Mouse (Mus musculus): Measurements from ENCODE around the gene Cenpj. TPM values are rescaled to one million over a fixed set of nuclear protein-coding genes. Genes with fewer than 3 reads are reported as not detected.

Cenpj gene
- polyA plus RNA-seq, 1 experiment from 2014 or later = 3.2 TPM

DNA sequence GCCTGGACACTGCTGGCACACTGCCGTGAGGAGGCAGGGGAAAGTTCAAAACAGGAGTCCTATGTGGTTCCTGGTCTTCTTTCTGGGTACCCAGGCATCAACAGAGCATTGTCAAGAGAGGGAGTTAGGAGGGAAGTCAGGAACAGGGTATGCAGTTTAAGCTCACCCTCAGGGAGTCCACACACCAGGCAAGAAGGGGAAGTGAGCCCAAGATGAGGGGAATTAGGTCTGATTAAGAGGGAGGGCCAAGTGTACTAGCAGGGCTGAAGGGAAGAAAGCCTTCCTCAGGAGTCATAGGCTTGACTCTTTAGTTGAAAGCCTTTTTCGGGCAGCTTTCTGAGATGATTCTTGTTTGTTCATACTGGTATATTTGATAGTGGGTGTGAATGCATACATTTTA is 60.5 kb downstream of the Cenpj start:
- no peak overlapping the region for H3K4me2 ChIP-seq (replicated peaks; ENCODE audit: low read depth, low read length)
- H3K36me3 ChIP-seq (ENCODE audit: insufficient read depth, low read length) = no peaks in the 10 kb centered on the region
- DNase-seq (ENCODE audit: low spot score) (no peak), ATAC-seq (no peak)
- H3K9ac ChIP-seq (replicated peaks; ENCODE audit: low read depth) = no peak overlapping the region
- no peak overlapping the region for H3K4me3 ChIP-seq (ENCODE audit: low read depth, low read length)
- WGBS = 89% methylated on average over 2 of the region's 2 CpGs
- no peak overlapping the region for H3K27ac ChIP-seq (ENCODE audit: low read length)
- H3K27me3 ChIP-seq (replicated peaks; ENCODE audit: insufficient read depth, low read length) = no peaks in the 10 kb centered on the region
- H3K4me1 ChIP-seq (ENCODE audit: insufficient read depth, low read depth, low read length) = no peaks in the 10 kb centered on the region
- H3K9me3 ChIP-seq (ENCODE audit: low read length) = no peaks in the 10 kb centered on the region
- TF ChIP-seq EP300 (IDR thresholded peaks at IDR 0.05) = no peak
- no peak for TF ChIP-seq CTCF (IDR thresholded peaks at IDR 0.05)

- peak; percentile 54 for DNase-seq (ENCODE audit: low spot score)
- no peak for ATAC-seq
Observed at GRCm38 (mm10) chr14:56512084-56512483, 63.1 kb downstream of the Cenpj start.

DNA sequence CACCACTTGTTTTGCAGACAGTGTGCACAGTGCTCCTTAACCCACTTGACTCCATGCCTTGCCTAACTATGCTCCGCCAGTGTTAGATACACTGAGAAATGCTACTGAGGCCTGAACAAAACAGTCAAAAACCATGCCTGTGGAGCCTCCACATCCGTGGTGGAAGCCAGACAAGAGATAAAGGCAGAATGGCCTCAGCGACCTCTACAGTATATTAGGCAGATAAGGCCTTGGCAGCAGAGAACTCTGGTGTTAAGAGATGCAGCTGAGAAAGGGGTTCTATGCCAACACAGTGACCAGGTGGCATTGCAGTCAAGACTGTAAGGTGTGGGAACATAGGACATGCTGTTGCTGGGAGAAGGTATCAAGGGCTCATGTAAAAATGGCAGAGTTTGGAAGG is 68.5 kb downstream of the Cenpj start:
- Histone ChIP-seq H3K9me3 (ENCODE audit: low read length) (no peaks in the 10 kb centered on the region), H3K27ac (ENCODE audit: low read length) (no peak overlapping the region), H3K4me2 (replicated peaks; ENCODE audit: low read depth, low read length) (no peak overlapping the region), H3K36me3 (ENCODE audit: insufficient read depth, low read length) (no peaks in the 10 kb centered on the region), H3K9ac (replicated peaks; ENCODE audit: low read depth) (no peak overlapping the region), H3K27me3 (replicated peaks; ENCODE audit: insufficient read depth, low read length) (no peaks in the 10 kb centered on the region), H3K4me1 (ENCODE audit: insufficient read depth, low read depth, low read length) (no peaks in the 10 kb centered on the region), H3K4me3 (ENCODE audit: low read depth, low read length) (no peak overlapping the region)
- WGBS = 49% methylated on average over 3 of the region's 3 CpGs
- no peak for ATAC-seq
- no peak for TF ChIP-seq EP300 (IDR thresholded peaks at IDR 0.05)
- TF ChIP-seq CTCF (IDR thresholded peaks at IDR 0.05) = no peak
- DNase-seq (ENCODE audit: low spot score) = no peak

More at GRCm38 (mm10) chr14:56512084-56512483, 63.1 kb downstream of the Cenpj start:
- Histone ChIP-seq H3K4me2 (replicated peaks; ENCODE audit: low read depth, low read length) (no peak overlapping the region), H3K27me3 (replicated peaks; ENCODE audit: insufficient read depth, low read length) (no peaks in the 10 kb centered on the region), H3K4me3 (ENCODE audit: low read depth, low read length) (no peak overlapping the region), H3K9ac (replicated peaks; ENCODE audit: low read depth) (no peak overlapping the region), H3K36me3 (ENCODE audit: insufficient read depth, low read length) (no peaks in the 10 kb centered on the region), H3K4me1 (ENCODE audit: insufficient read depth, low read depth, low read length) (no peaks in the 10 kb centered on the region), H3K9me3 (ENCODE audit: low read length) (no peaks in the 10 kb centered on the region), H3K27ac (ENCODE audit: low read length) (no peak overlapping the region)
- WGBS = 26% methylated on average over 6 of the region's 6 CpGs
- TF ChIP-seq EP300 (IDR thresholded peaks at IDR 0.05) (no peak), CTCF (IDR thresholded peaks at IDR 0.05) (peak; percentile 68)

DNA sequence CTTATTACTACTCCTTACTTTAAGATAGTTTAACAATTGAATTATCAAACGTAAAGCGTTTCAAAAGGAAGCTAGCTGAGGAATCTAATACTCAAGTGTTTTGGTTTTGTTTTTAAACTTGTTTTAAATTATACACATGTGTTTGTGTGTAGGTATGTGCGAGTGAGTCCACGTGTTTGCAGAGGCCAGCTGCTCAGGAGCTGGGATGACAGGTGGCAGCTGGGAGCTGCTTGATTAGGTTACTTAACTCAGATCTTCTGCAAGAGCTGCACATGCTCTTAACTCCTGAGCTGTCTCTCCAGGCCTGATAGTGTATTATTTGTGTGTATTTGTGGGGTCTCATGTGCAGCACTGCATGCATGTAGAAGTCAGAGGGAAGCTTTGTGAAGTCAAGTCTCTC is 72.8 kb downstream of the Cenpj start:
- Histone ChIP-seq H3K36me3 (ENCODE audit: insufficient read depth, low read length) (no peaks in the 10 kb centered on the region), H3K4me1 (ENCODE audit: insufficient read depth, low read depth, low read length) (no peaks in the 10 kb centered on the region), H3K9ac (replicated peaks; ENCODE audit: low read depth) (no peak overlapping the region), H3K9me3 (ENCODE audit: low read length) (no peaks in the 10 kb centered on the region), H3K4me2 (replicated peaks; ENCODE audit: low read depth, low read length) (no peak overlapping the region), H3K4me3 (ENCODE audit: low read depth, low read length) (no peak overlapping the region), H3K27ac (ENCODE audit: low read length) (no peak overlapping the region), H3K27me3 (replicated peaks; ENCODE audit: insufficient read depth, low read length) (no peaks in the 10 kb centered on the region)
- DNase-seq (ENCODE audit: low spot score) = no peak
- TF ChIP-seq CTCF (IDR thresholded peaks at IDR 0.05) (no peak), EP300 (IDR thresholded peaks at IDR 0.05) (no peak)
- ATAC-seq = no peak
- WGBS = 71% methylated on average over 4 of the region's 4 CpGs

DNA sequence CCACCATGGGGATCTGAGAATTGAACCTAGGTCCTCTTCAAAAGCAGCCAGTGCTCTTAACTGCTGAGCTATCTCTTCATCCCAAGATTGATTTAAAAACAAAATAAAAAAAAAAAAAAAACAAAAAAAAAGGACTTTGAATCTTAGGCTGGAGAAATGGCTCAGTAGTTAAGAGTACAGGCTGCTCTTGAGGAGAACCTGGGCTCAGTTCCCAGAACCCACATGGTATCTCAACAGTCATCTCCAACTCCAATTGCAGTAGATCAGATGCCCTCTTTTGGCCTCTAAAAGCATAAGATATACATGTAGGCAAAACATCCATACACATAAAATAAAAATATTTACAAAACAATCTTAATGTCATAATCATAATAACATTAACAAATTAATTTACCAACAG is 85.4 kb downstream of the Cenpj start:
- H3K4me2 ChIP-seq (replicated peaks; ENCODE audit: low read depth, low read length) = no peak overlapping the region
- DNase-seq (ENCODE audit: low spot score) (no peak), ATAC-seq (no peak)

More for the DNA sequence above, 85.4 kb downstream of the Cenpj start:
- Histone ChIP-seq H3K27me3 (replicated peaks; ENCODE audit: insufficient read depth, low read length) (no peaks in the 10 kb centered on the region), H3K9me3 (ENCODE audit: low read length) (no peaks in the 10 kb centered on the region), H3K27ac (ENCODE audit: low read length) (no peak overlapping the region), H3K4me1 (ENCODE audit: insufficient read depth, low read depth, low read length) (no peaks in the 10 kb centered on the region), H3K4me3 (ENCODE audit: low read depth, low read length) (no peak overlapping the region), H3K9ac (replicated peaks; ENCODE audit: low read depth) (no peak overlapping the region), H3K36me3 (ENCODE audit: insufficient read depth, low read length) (no peaks in the 10 kb centered on the region)
- TF ChIP-seq EP300 (IDR thresholded peaks at IDR 0.05) = no peak
- no peak for TF ChIP-seq CTCF (IDR thresholded peaks at IDR 0.05)

Other genes with a start within 250 kb of the Cenpj start
- 1.7 and 1.8 TPM in 2 replicates for gene Atp12a, start 210.4 kb downstream of the Cenpj start, polyA plus RNA-seq (2015; fragmentation: Nextera tagmentation; extraction: Ambion mirVana)
- 0.39 and 0.47 TPM in 2 replicates for gene Rnf17, start 172.8 kb downstream of the Cenpj start, polyA plus RNA-seq (2015; fragmentation: Nextera tagmentation; extraction: Ambion mirVana)
- 10.6 and 13.1 TPM in 2 replicates for gene Parp4, start 194 bp upstream of the Cenpj start, polyA plus RNA-seq (2015; fragmentation: Nextera tagmentation; extraction: Ambion mirVana)
- 22.0 and 23.1 TPM in 2 replicates for gene Mphosph8, start 92.8 kb upstream of the Cenpj start, polyA plus RNA-seq (2015; fragmentation: Nextera tagmentation; extraction: Ambion mirVana)
- 9.2 and 11.7 TPM in 2 replicates for gene Pspc1, start 202.9 kb upstream of the Cenpj start, polyA plus RNA-seq (2015; fragmentation: Nextera tagmentation; extraction: Ambion mirVana)
- gene Zmym5, start 236.3 kb upstream of the Cenpj start, polyA plus RNA-seq (2015; fragmentation: Nextera tagmentation; extraction: Ambion mirVana) = 25.5 and 28.6 TPM in 2 replicates

Data from lung, postnatal 0 days (tissue).